Mouse (Mus musculus) limb, embryonic 11.5 days (tissue): ENCODE measurements around the gene Zdhhc11. TPM values are rescaled to one million over a fixed set of nuclear protein-coding genes. Genes with fewer than 3 reads are reported as not detected.

ENCODE experiments used
- ATAC-seq: fragments of 200-750 bp; cut with Nextera tagmentation; 2 replicates; pipeline ENCODE4 v1.8.0; 2017; ENCODE audit warnings: low read depth; ENCODE audit not compliant: insufficient number of reproducible peaks, low FRiP score, low TSS enrichment
- DNase-seq: peaks from one replicate; pipeline ENCODE4 v3.0.0-alpha.2; 2015; ENCODE audit warnings: low spot score
- H3K27ac ChIP-seq: fragments of 300-500 bp; sonication (generic); replicated peaks from 2 replicates; pipeline ENCODE4 v1.5.1; 2014; ENCODE audit warnings: low read depth, mild to moderate bottlenecking, low read length
- H3K27me3 ChIP-seq: fragments of 300-500 bp; sonication (generic); 2 replicates; pipeline ENCODE4 v1.6.1; 2014; ENCODE audit warnings: mild to moderate bottlenecking, low read length, mixed read lengths; ENCODE audit not compliant: control insufficient read depth, insufficient read depth
- H3K36me3 ChIP-seq: fragments of 300-500 bp; sonication (generic); 2 replicates; pipeline ENCODE4 v1.6.1; 2014; ENCODE audit warnings: mild to moderate bottlenecking, low read length, moderate library complexity, mixed read lengths; ENCODE audit not compliant: control insufficient read depth, insufficient read depth
- H3K4me1 ChIP-seq: fragments of 300-500 bp; sonication (generic); 2 replicates; pipeline ENCODE4 v1.6.1; 2014; ENCODE audit warnings: low read length, mixed read lengths; ENCODE audit not compliant: control insufficient read depth, insufficient read depth
- H3K4me2 ChIP-seq: fragments of 300-500 bp; sonication (generic); 2 replicates; pipeline ENCODE4 v1.6.1; 2014; ENCODE audit warnings: low read depth, mild to moderate bottlenecking, moderate library complexity; ENCODE audit not compliant: severe bottlenecking
- H3K4me3 ChIP-seq: fragments of 300-500 bp; sonication (generic); 2 replicates; pipeline ENCODE4 v1.5.1; 2014; ENCODE audit warnings: low read depth, low read length
- H3K9ac ChIP-seq: fragments of 300-500 bp; sonication (generic); 2 replicates; pipeline ENCODE4 v1.6.1; 2014; ENCODE audit warnings: mild to moderate bottlenecking, low read length
- H3K9me3 ChIP-seq: fragments of 300-500 bp; sonication (generic); 2 replicates; pipeline ENCODE4 v1.6.1; 2016; ENCODE audit warnings: low read length; ENCODE audit not compliant: control insufficient read depth
- WGBS: fragments of 180-500 bp; shearing (Covaris S2); extraction: QIAGEN DNeasy Blood & Tissue Kit; methylation state at CpG from one replicate; pipeline ENCODE4 v1.1.7; 2014; 5-methylcytosine and 5-hydroxymethylcytosine counted together
- polyA plus RNA-seq: library from polyadenylated mRNA; unstranded; fragments of >200 nt; fragmentation: Nextera tagmentation; extraction: Ambion mirVana; gene quantifications from 2 replicates; pipeline ENCODE4 v1.2.1, GENCODE M21; 2014

Gene Zdhhc11
- polyA plus RNA-seq, 1 experiment from 2014 or later: not detected

GRCm38 (mm10) chr13:73954666-73955065 lies 9.0 kb upstream of the Zdhhc11 start:
- H3K4me3 ChIP-seq: no peak overlapping the region
- no peaks in the 10 kb centered on the region for H3K27me3 ChIP-seq
- 45% methylated on average over 6 of the region's 6 CpGs for WGBS
- H3K9me3 ChIP-seq: no peaks in the 10 kb centered on the region
- peaks cover 22% of the 10 kb centered on the region for H3K36me3 ChIP-seq
- no peak for ATAC-seq
- no peaks in the 10 kb centered on the region for H3K4me1 ChIP-seq
- no peak overlapping the region for H3K9ac ChIP-seq
- no peak overlapping the region for H3K27ac ChIP-seq
- no peak for DNase-seq
- no peak overlapping the region for H3K4me2 ChIP-seq

- H3K9me3 ChIP-seq: no peaks in the 10 kb centered on the region
- H3K4me3 ChIP-seq: no peak overlapping the region
- no peak overlapping the region for H3K4me2 ChIP-seq
- ATAC-seq (no peak), DNase-seq (no peak)
- WGBS: 96% methylated on average over 5 of the region's 5 CpGs
- no peaks in the 10 kb centered on the region for H3K27me3 ChIP-seq
- peaks cover 15% of the 10 kb centered on the region for H3K36me3 ChIP-seq
- H3K9ac ChIP-seq: no peak overlapping the region
- H3K27ac ChIP-seq: no peak overlapping the region
- H3K4me1 ChIP-seq: no peaks in the 10 kb centered on the region
Measured at GRCm38 (mm10) chr13:73955531-73955930, 8.1 kb upstream of the Zdhhc11 start.

- H3K9ac ChIP-seq: no peak overlapping the region
- no peak overlapping the region for H3K27ac ChIP-seq
- 93% methylated on average over 10 of the region's 10 CpGs for WGBS
- H3K36me3 ChIP-seq: peaks cover 10% of the 10 kb centered on the region; the same call in 1 of the 2 replicates
- H3K4me3 ChIP-seq: no peak overlapping the region
- no peaks in the 10 kb centered on the region for H3K27me3 ChIP-seq
- DNase-seq (no peak), ATAC-seq (no peak)
- H3K9me3 ChIP-seq: no peaks in the 10 kb centered on the region
- no peaks in the 10 kb centered on the region for H3K4me1 ChIP-seq
- H3K4me2 ChIP-seq: no peak overlapping the region
Measured at GRCm38 (mm10) chr13:73960117-73960652, 3.5 kb upstream of the Zdhhc11 start.

- Histone ChIP-seq H3K4me3 (no peak overlapping the region), H3K9ac (no peak overlapping the region), H3K9me3 (no peaks in the 10 kb centered on the region), H3K4me1 (no peaks in the 10 kb centered on the region), H3K27me3 (no peaks in the 10 kb centered on the region), H3K27ac (no peak overlapping the region), H3K36me3 (peaks cover 8% of the 10 kb centered on the region; the same call in 1 of the 2 replicates), H3K4me2 (no peak overlapping the region)
- DNase-seq (no peak), ATAC-seq (no peak)
- 85% methylated on average over 4 of the region's 4 CpGs for WGBS
Measured at GRCm38 (mm10) chr13:73961177-73961576, 2.5 kb upstream of the Zdhhc11 start.

- 51% methylated on average over 12 of the region's 12 CpGs for WGBS
- no peaks in the 10 kb centered on the region for H3K4me1 ChIP-seq
- no peak overlapping the region for H3K9ac ChIP-seq
- no peak overlapping the region for H3K4me3 ChIP-seq
- H3K4me2 ChIP-seq: no peak overlapping the region
- H3K36me3 ChIP-seq: no peaks in the 10 kb centered on the region
- no peaks in the 10 kb centered on the region for H3K27me3 ChIP-seq
- H3K27ac ChIP-seq: no peak overlapping the region
- ATAC-seq: peak; percentile 61; the same call in 1 of the 2 replicates
- H3K9me3 ChIP-seq: no peaks in the 10 kb centered on the region
- DNase-seq: peak; percentile 55
Measured at GRCm38 (mm10) chr13:73970545-73971448, 7.1 kb downstream of the Zdhhc11 start.

GRCm38 (mm10) chr13:73974523-73974922 lies 10.9 kb downstream of the Zdhhc11 start:
- Histone ChIP-seq H3K9me3 (no peaks in the 10 kb centered on the region), H3K4me3 (no peak overlapping the region), H3K36me3 (no peaks in the 10 kb centered on the region), H3K27me3 (no peaks in the 10 kb centered on the region), H3K4me1 (no peaks in the 10 kb centered on the region), H3K4me2 (no peak overlapping the region), H3K27ac (no peak overlapping the region), H3K9ac (no peak overlapping the region)
- ATAC-seq (no peak), DNase-seq (no peak)
- 90% methylated on average over 3 of the region's 3 CpGs for WGBS

GRCm38 (mm10) chr13:73976935-73977334 lies 13.3 kb downstream of the Zdhhc11 start:
- Histone ChIP-seq H3K4me3 (no peak overlapping the region), H3K9me3 (no peaks in the 10 kb centered on the region), H3K27me3 (no peaks in the 10 kb centered on the region), H3K9ac (no peak overlapping the region), H3K36me3 (no peaks in the 10 kb centered on the region), H3K4me1 (no peaks in the 10 kb centered on the region), H3K27ac (no peak overlapping the region), H3K4me2 (no peak overlapping the region)
- no peak for ATAC-seq
- WGBS: 85% methylated on average over 5 of the region's 5 CpGs
- DNase-seq: no peak

GRCm38 (mm10) chr13:73990325-73990724 lies 26.7 kb downstream of the Zdhhc11 start:
- Histone ChIP-seq H3K27me3 (no peaks in the 10 kb centered on the region), H3K36me3 (no peaks in the 10 kb centered on the region), H3K4me1 (no peaks in the 10 kb centered on the region), H3K27ac (no peak overlapping the region), H3K9me3 (no peaks in the 10 kb centered on the region), H3K4me2 (no peak overlapping the region), H3K9ac (no peak overlapping the region), H3K4me3 (no peak overlapping the region)
- 72% methylated on average over 5 of the region's 5 CpGs for WGBS
- DNase-seq (no peak), ATAC-seq (no peak)
